Mouse (Mus musculus) E14TG2a.4 (cell line): ENCODE measurements around the gene Fxyd6.

Experiments used
- H3K27me3 ChIP-seq: 2 replicates; pipeline ENCODE4 v1.6.1; 2014; ENCODE audit warnings: low read length, control low read depth; ENCODE audit not compliant: insufficient read depth
- H3K36me3 ChIP-seq: 2 replicates; pipeline ENCODE4 v1.6.1; 2014; ENCODE audit warnings: low read length, control low read depth; ENCODE audit not compliant: insufficient read depth
- H3K4me1 ChIP-seq: replicated peaks from 2 replicates; pipeline ENCODE4 v1.6.1; 2014; ENCODE audit warnings: low read depth, low read length, control low read depth
- H3K4me3 ChIP-seq: replicated peaks from 2 replicates; pipeline ENCODE4 v1.5.1; 2014; ENCODE audit warnings: mild to moderate bottlenecking, low read length
- H3K9me3 ChIP-seq: 2 replicates; pipeline ENCODE4 v1.6.1; 2014; ENCODE audit warnings: low read length, control low read depth
- CTCF ChIP-seq: conservative IDR thresholded peaks from 2 replicates; pipeline ENCODE4 v1.5.1; 2014; ENCODE audit warnings: low read length
- NANOG ChIP-seq: IDR thresholded peaks from 2 replicates; pipeline ENCODE4 v1.6.1; 2014; ENCODE audit warnings: borderline replicate concordance, low read length, mixed read lengths
- POU5F1 ChIP-seq: IDR thresholded peaks from 2 replicates; pipeline ENCODE4 v1.6.1; 2014; ENCODE audit warnings: low read length, borderline replicate concordance

Fxyd6 gene

DNA sequence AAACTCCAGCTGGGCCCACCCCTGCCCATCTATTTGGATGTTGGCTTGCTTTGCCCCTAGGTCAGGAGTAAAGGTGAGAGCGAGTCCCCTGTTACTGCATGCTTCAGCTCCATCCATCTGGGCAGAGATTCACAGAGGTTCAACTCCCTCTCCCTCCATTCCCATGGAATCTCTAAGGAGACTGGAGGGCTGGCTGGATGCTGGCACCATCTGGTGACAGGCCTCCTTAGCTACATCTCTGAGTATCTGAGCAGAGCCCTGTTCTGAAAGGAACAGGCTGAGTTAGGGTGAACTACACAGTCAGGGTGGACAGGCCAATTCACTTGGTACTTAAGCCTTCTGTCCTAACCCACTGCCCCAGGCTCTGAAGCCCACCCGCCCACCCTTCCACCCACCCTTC lies 40.6 kb downstream of the Fxyd6 start:
- H3K4me3 ChIP-seq: no peak overlapping the region
- H3K9me3 ChIP-seq: no peaks in the 10 kb centered on the region
- H3K27me3 ChIP-seq: peaks cover 12% of the 10 kb centered on the region
- TF ChIP-seq NANOG (no peak), CTCF (no peak), POU5F1 (no peak)
- no peaks in the 10 kb centered on the region for H3K36me3 ChIP-seq
- peaks cover 54% of the 10 kb centered on the region for H3K4me1 ChIP-seq

- TF ChIP-seq NANOG: no peak
- no peak for TF ChIP-seq POU5F1
- no peaks in the 10 kb centered on the region for H3K9me3 ChIP-seq
- H3K4me3 ChIP-seq: no peak overlapping the region
- peaks cover 12% of the 10 kb centered on the region for H3K27me3 ChIP-seq
- H3K4me1 ChIP-seq: peaks cover 49% of the 10 kb centered on the region
- H3K36me3 ChIP-seq: no peaks in the 10 kb centered on the region
Observed at GRCm38 (mm10) chr9:45411111-45411510, 41.1 kb downstream of the Fxyd6 start.

DNA sequence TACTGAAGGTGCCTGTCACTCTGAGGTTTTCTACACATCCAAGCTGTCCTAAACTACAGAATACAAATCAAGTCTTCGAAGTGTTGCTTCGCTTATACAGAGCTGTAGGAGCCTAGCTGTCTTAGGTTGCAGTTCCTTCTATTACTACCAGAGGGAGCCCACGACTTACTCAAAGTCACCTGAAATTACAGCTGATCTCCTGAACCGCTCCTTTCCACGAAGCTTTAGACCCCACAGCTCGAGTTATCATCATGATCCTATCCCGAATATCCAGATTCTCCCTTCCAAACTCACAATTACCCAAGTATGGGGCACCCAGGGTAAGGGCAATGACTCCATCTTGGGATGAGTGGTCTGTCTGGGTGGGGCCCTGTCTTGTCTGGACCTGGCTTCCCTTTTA lies 41.8 kb downstream of the Fxyd6 start:
- Histone ChIP-seq H3K4me3 (no peak overlapping the region), H3K4me1 (peaks cover 42% of the 10 kb centered on the region), H3K36me3 (no peaks in the 10 kb centered on the region), H3K27me3 (peaks cover 12% of the 10 kb centered on the region), H3K9me3 (no peaks in the 10 kb centered on the region)
- TF ChIP-seq POU5F1: no peak
- no peak for TF ChIP-seq NANOG
- TF ChIP-seq CTCF: peak; percentile 43

DNA sequence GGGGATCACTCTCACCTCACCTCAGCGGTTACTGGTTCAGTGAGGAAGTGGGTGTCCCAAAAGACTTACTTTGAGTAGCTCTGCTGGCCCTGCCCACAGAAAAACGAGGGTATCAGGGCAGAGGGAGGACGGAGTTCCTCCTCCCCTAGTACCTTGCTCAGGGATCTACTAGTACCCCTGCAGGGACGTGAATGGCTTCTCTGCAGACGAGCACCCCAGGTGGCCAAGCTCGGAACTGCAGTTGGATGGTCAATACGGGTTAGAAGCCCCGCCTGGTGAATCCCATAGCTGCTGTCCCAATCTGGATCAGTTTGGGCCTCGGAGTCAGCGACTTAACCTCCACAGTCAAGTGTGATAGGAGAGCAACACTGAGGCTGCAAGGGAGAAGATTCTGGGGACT lies 42.3 kb downstream of the Fxyd6 start:
- TF ChIP-seq NANOG (no peak), CTCF (peak; percentile 75), POU5F1 (no peak)
- Histone ChIP-seq H3K4me1 (peaks cover 41% of the 10 kb centered on the region), H3K27me3 (peaks cover 12% of the 10 kb centered on the region), H3K9me3 (no peaks in the 10 kb centered on the region), H3K36me3 (no peaks in the 10 kb centered on the region), H3K4me3 (no peak overlapping the region)

GRCm38 (mm10) chr9:45412700-45413477 lies 42.9 kb downstream of the Fxyd6 start:
- H3K4me3 ChIP-seq: no peak overlapping the region
- peaks cover 12% of the 10 kb centered on the region for H3K27me3 ChIP-seq
- no peaks in the 10 kb centered on the region for H3K36me3 ChIP-seq
- TF ChIP-seq NANOG: no peak
- TF ChIP-seq CTCF: no peak
- TF ChIP-seq POU5F1: no peak
- H3K9me3 ChIP-seq: no peaks in the 10 kb centered on the region
- peaks cover 35% of the 10 kb centered on the region for H3K4me1 ChIP-seq

- no peak for TF ChIP-seq NANOG
- TF ChIP-seq CTCF: peak; percentile 77
- no peak for TF ChIP-seq POU5F1
- no peaks in the 10 kb centered on the region for H3K36me3 ChIP-seq
- peaks cover 12% of the 10 kb centered on the region for H3K27me3 ChIP-seq
- peaks cover 28% of the 10 kb centered on the region for H3K4me1 ChIP-seq
- no peaks in the 10 kb centered on the region for H3K9me3 ChIP-seq
- no peak overlapping the region for H3K4me3 ChIP-seq
Observed at GRCm38 (mm10) chr9:45413478-45414140, 43.6 kb downstream of the Fxyd6 start.

- H3K27me3 ChIP-seq: no peaks in the 10 kb centered on the region; the same call in 1 of the 2 replicates
- no peak for TF ChIP-seq POU5F1
- TF ChIP-seq CTCF: peak; percentile 71
- H3K36me3 ChIP-seq: no peaks in the 10 kb centered on the region
- H3K9me3 ChIP-seq: no peaks in the 10 kb centered on the region
- no peak overlapping the region for H3K4me3 ChIP-seq
- peaks cover 16% of the 10 kb centered on the region for H3K4me1 ChIP-seq
Observed at GRCm38 (mm10) chr9:45415912-45416311, 45.9 kb downstream of the Fxyd6 start.

- Histone ChIP-seq H3K4me1 (peaks cover 8% of the 10 kb centered on the region), H3K4me3 (no peak overlapping the region), H3K9me3 (no peaks in the 10 kb centered on the region), H3K27me3 (no peaks in the 10 kb centered on the region), H3K36me3 (no peaks in the 10 kb centered on the region)
- no peak for TF ChIP-seq POU5F1
- peak; percentile 97 for TF ChIP-seq CTCF
- no peak for TF ChIP-seq NANOG
Observed at GRCm38 (mm10) chr9:45417245-45417644, 47.3 kb downstream of the Fxyd6 start.
